Mouse (Mus musculus) myocyte (in vitro differentiated cells): ENCODE measurements around the gene Slc24a3. TPM values are rescaled to one million over a fixed set of nuclear protein-coding genes. Genes with fewer than 3 reads are reported as not detected.

ENCODE experiments used
- H3K27me3 ChIP-seq: one replicate; pipeline ENCODE4 v1.6.1; 2011; ENCODE audit not compliant: control insufficient read depth, insufficient read depth, insufficient read length
- H3K36me3 ChIP-seq: one replicate; pipeline ENCODE4 v1.6.1; 2011; ENCODE audit not compliant: control insufficient read depth, insufficient read depth
- H3K4me2 ChIP-seq: one replicate; pipeline ENCODE4 v1.6.1; 2011; ENCODE audit warnings: low read depth, control low read depth
- H3K4me3 ChIP-seq: one replicate; pipeline ENCODE4 v1.5.1; 2011; ENCODE audit warnings: mild to moderate bottlenecking, control low read depth, moderate library complexity
- H3K79me2 ChIP-seq: one replicate; pipeline ENCODE4 v1.6.1; 2011; ENCODE audit not compliant: control insufficient read depth, insufficient read depth
- H3ac ChIP-seq: one replicate; pipeline ENCODE4 v1.6.1; 2011; ENCODE audit not compliant: control insufficient read depth, insufficient read length
- CEBPB ChIP-seq: IDR thresholded peaks from 2 replicates; pipeline ENCODE4 v1.6.1; 2011; ENCODE audit warnings: mild to moderate bottlenecking, moderate library complexity; ENCODE audit not compliant: poor library complexity, insufficient read depth, severe bottlenecking
- E2F4 ChIP-seq: IDR thresholded peaks from one replicate; pipeline ENCODE4 v1.6.1; 2011; ENCODE audit warnings: mild to moderate bottlenecking, control low read depth, moderate library complexity; ENCODE audit not compliant: insufficient read depth
- MAX ChIP-seq: IDR thresholded peaks from one replicate; pipeline ENCODE4 v1.6.1; 2011; ENCODE audit warnings: low read depth, mild to moderate bottlenecking, control low read depth
- MYOD1 ChIP-seq, 3 experiments: IDR thresholded peaks; one replicate each; pipeline ENCODE4 v1.6.1; 2011; ENCODE audit warnings: control low read depth in 2 of 3, low read depth in 2 of 3, mild to moderate bottlenecking in 2 of 3, moderate library complexity in 1 of 3; ENCODE audit not compliant: insufficient read length in 2 of 3, control insufficient read depth in 1 of 3
- MYOG ChIP-seq, 3 experiments: IDR thresholded peaks; one replicate each; pipeline ENCODE4 v1.6.1; 2011; ENCODE audit warnings: control low read depth in 2 of 3, low read depth in 2 of 3, mild to moderate bottlenecking in 2 of 3; ENCODE audit not compliant: insufficient read length in 2 of 3, control insufficient read depth in 1 of 3, insufficient read depth in 1 of 3
- POLR2A ChIP-seq: IDR thresholded peaks from one replicate; pipeline ENCODE4 v1.6.1; 2011; ENCODE audit warnings: low read depth, mild to moderate bottlenecking, control low read depth, moderate library complexity; ENCODE audit not compliant: insufficient read length
- POLR2AphosphoS2 ChIP-seq: IDR thresholded peaks from one replicate; pipeline ENCODE4 v1.6.1; 2011; ENCODE audit warnings: low read depth, control low read depth; ENCODE audit not compliant: insufficient read length
- REST ChIP-seq: IDR thresholded peaks from one replicate; pipeline ENCODE4 v1.6.1; 2011; ENCODE audit warnings: mild to moderate bottlenecking, control low read depth, moderate library complexity; ENCODE audit not compliant: insufficient read depth, insufficient read length
- SRF ChIP-seq: IDR thresholded peaks from one replicate; pipeline ENCODE4 v1.6.1; 2011; ENCODE audit warnings: low read depth; ENCODE audit not compliant: control insufficient read depth, insufficient read length
- TCF12 ChIP-seq: IDR thresholded peaks from one replicate; pipeline ENCODE4 v1.6.1; 2011; ENCODE audit warnings: mild to moderate bottlenecking, control low read depth; ENCODE audit not compliant: poor library complexity, insufficient read depth, severe bottlenecking
- TCF3 ChIP-seq: IDR thresholded peaks from one replicate; pipeline ENCODE4 v1.6.1; 2011; ENCODE audit warnings: low read depth, control low read depth; ENCODE audit not compliant: insufficient read length
- USF1 ChIP-seq: IDR thresholded peaks from one replicate; pipeline ENCODE4 v1.6.1; 2011; ENCODE audit warnings: low read depth, mild to moderate bottlenecking, control low read depth, moderate library complexity
- polyA plus RNA-seq: library from polyadenylated mRNA; unstranded; fragments of >200 nt; fragmentation: generic; extraction: Trizol; gene quantifications from one replicate; pipeline ENCODE4 v1.2.1, GENCODE M21; 2012; ENCODE audit warnings: missing spikeins

Slc24a3 gene
- 4.8 TPM for polyA plus RNA-seq

GRCm38 (mm10) chr2:145167664-145168360 lies at the start of gene Slc24a3:
TSS of gene Slc24a3 (plus strand) at chr2:145167754.
- Histone ChIP-seq H3K4me3 (peak within 1 kb of the TSS; percentile 29), H3K79me2 (no peaks in the 10 kb centered on the region), H3ac (peak within 1 kb of the TSS; percentile 25), H3K4me2 (peak within 1 kb of the TSS; percentile 87), H3K36me3 (no peaks in the 10 kb centered on the region), H3K27me3 (no peaks in the 10 kb centered on the region)
- TF ChIP-seq TCF12 (no peak), MYOG (IDR thresholded peaks at IDR 0.05; ENCODE audit: control insufficient read depth in 1 of 3, insufficient read depth in 1 of 3, insufficient read length in 2 of 3, low read depth in 2 of 3) (peak in 1 of 3 experiments; percentile 48), POLR2A (peak; percentile 44), CEBPB (no peak)

GRCm38 (mm10) chr2:145117762-145118161 lies 49.8 kb upstream of the Slc24a3 start:
- Histone ChIP-seq H3K36me3 (no peaks in the 10 kb centered on the region), H3K79me2 (no peaks in the 10 kb centered on the region), H3K27me3 (no peaks in the 10 kb centered on the region), H3K4me2 (no peak overlapping the region), H3ac (no peak overlapping the region), H3K4me3 (no peak overlapping the region)
- TF ChIP-seq REST (no peak), USF1 (no peak), TCF3 (no peak), TCF12 (no peak), POLR2A (no peak), MAX (no peak), E2F4 (no peak), CEBPB (no peak), POLR2AphosphoS2 (no peak)

GRCm38 (mm10) chr2:145127747-145128146 lies 39.8 kb upstream of the Slc24a3 start:
- Histone ChIP-seq H3ac (no peak overlapping the region), H3K79me2 (no peaks in the 10 kb centered on the region), H3K4me3 (no peak overlapping the region), H3K27me3 (no peaks in the 10 kb centered on the region), H3K36me3 (no peaks in the 10 kb centered on the region), H3K4me2 (no peak overlapping the region)
- TF ChIP-seq POLR2A (no peak), REST (no peak), MAX (no peak), TCF12 (no peak), E2F4 (no peak)

GRCm38 (mm10) chr2:145136625-145137291 lies 30.8 kb upstream of the Slc24a3 start:
- no peak overlapping the region for H3K4me2 ChIP-seq
- TF ChIP-seq POLR2A = no peak
- no peak for TF ChIP-seq REST
- TF ChIP-seq E2F4 = no peak
- no peak for TF ChIP-seq CEBPB
- no peak for TF ChIP-seq TCF12
- TF ChIP-seq POLR2AphosphoS2 = no peak
- no peak for TF ChIP-seq MAX
- no peak for TF ChIP-seq TCF3
- no peak for TF ChIP-seq SRF
- no peak for TF ChIP-seq MYOD1 (IDR thresholded peaks at IDR 0.05; ENCODE audit: control insufficient read depth in 1 of 3, insufficient read length in 2 of 3, low read depth in 2 of 3)
- TF ChIP-seq USF1 = no peak
- no peak for TF ChIP-seq MYOG (IDR thresholded peaks at IDR 0.05; ENCODE audit: control insufficient read depth in 1 of 3, insufficient read depth in 1 of 3, insufficient read length in 2 of 3, low read depth in 2 of 3)
- H3K27me3 ChIP-seq = no peaks in the 10 kb centered on the region
- no peak overlapping the region for H3K4me3 ChIP-seq
- no peak overlapping the region for H3ac ChIP-seq
- no peaks in the 10 kb centered on the region for H3K36me3 ChIP-seq
- no peaks in the 10 kb centered on the region for H3K79me2 ChIP-seq

- Histone ChIP-seq H3K79me2 (no peaks in the 10 kb centered on the region), H3K4me3 (no peak overlapping the region), H3K36me3 (no peaks in the 10 kb centered on the region), H3K27me3 (no peaks in the 10 kb centered on the region), H3ac (no peak overlapping the region), H3K4me2 (no peak overlapping the region)
- TF ChIP-seq MYOD1 (IDR thresholded peaks at IDR 0.05; ENCODE audit: control insufficient read depth in 1 of 3, insufficient read length in 2 of 3, low read depth in 2 of 3) = no peak
These were observed 17.1 kb upstream of the Slc24a3 start for GRCm38 (mm10) chr2:145150407-145150806.
